Mouse (Mus musculus) gastrocnemius, postnatal 25 days (tissue): ENCODE results near the gene Fam118b. TPM values are rescaled to one million over a fixed set of nuclear protein-coding genes. Genes with fewer than 3 reads are reported as not detected.

Experiments
- DNase-seq: peaks from one replicate; pipeline ENCODE4 v3.0.0; 2022
- long read RNA-seq, 2 experiments: library from polyadenylated mRNA; stranded (forward); transcript quantifications; one replicate each; pipeline ENCODE4 v2.0.0; 2021
- total RNA-seq, 2 experiments: library from RNA; stranded (reverse); gene quantifications; 1 replicate in 1 of 2; 2 replicates in 1 of 2; pipeline ENCODE4 v1.2.3; 2021

The Fam118b gene
- 10 to 100 TPM; 15.9 to 21.7 TPM for total RNA-seq
- long read RNA-seq, experiment 1, partial matches to known transcripts: 1 of 23 reads
- long read RNA-seq, experiment 1, other reads (novel, unspliced or antisense): 21 of 23 reads
- long read RNA-seq, experiment 2, partial matches to known transcripts: 3 of 23 reads
- long read RNA-seq, experiment 2, other reads (novel, unspliced or antisense): 20 of 23 reads

GRCm38 (mm10) chr9:35267146-35267975, at the start of gene Fam118b, which contains the start of gene Rpusd4:
TSS of gene Fam118b (minus strand) at chr9:35267805.
TSS of gene Rpusd4 (plus strand) at chr9:35267865.
- peak; percentile 92 for DNase-seq

GRCm38 (mm10) chr9:35316771-35317211, 49.2 kb upstream of the Fam118b start:
- DNase-seq: peak; percentile 8

GRCm38 (mm10) chr9:35314254-35314653, 46.6 kb upstream of the Fam118b start:
- DNase-seq: no peak

GRCm38 (mm10) chr9:35313601-35314000, 46.0 kb upstream of the Fam118b start:
- no peak for DNase-seq

GRCm38 (mm10) chr9:35312516-35312915, 44.9 kb upstream of the Fam118b start:
- DNase-seq: peak; percentile 74

- DNase-seq: no peak
These were observed 42.8 kb upstream of the Fam118b start for GRCm38 (mm10) chr9:35310377-35310776.

- no peak for DNase-seq
These were observed 39.9 kb upstream of the Fam118b start for GRCm38 (mm10) chr9:35307461-35307860.

- DNase-seq: peak; percentile 27
These were observed 34.6 kb upstream of the Fam118b start for GRCm38 (mm10) chr9:35302172-35302571.

- DNase-seq: no peak
These were observed 30.2 kb upstream of the Fam118b start for GRCm38 (mm10) chr9:35297791-35298190.

- DNase-seq: peak; percentile 29
These were observed 25.9 kb upstream of the Fam118b start for GRCm38 (mm10) chr9:35293465-35293864.

GRCm38 (mm10) chr9:35290916-35291315, 23.3 kb upstream of the Fam118b start:
- DNase-seq: peak; percentile 4

GRCm38 (mm10) chr9:35290417-35290816, 22.8 kb upstream of the Fam118b start:
- DNase-seq: no peak

GRCm38 (mm10) chr9:35289992-35290391, 22.4 kb upstream of the Fam118b start:
- peak; percentile 2 for DNase-seq

- DNase-seq: no peak
These were observed 18.7 kb upstream of the Fam118b start for GRCm38 (mm10) chr9:35286351-35286750.

GRCm38 (mm10) chr9:35284351-35284750, 16.7 kb upstream of the Fam118b start:
- no peak for DNase-seq

- no peak for DNase-seq
These were observed 15.9 kb upstream of the Fam118b start for GRCm38 (mm10) chr9:35283415-35284069.

- no peak for DNase-seq
These were observed 15.2 kb upstream of the Fam118b start for GRCm38 (mm10) chr9:35282851-35283200.

- peak; percentile 19 for DNase-seq
These were observed 14.6 kb upstream of the Fam118b start for GRCm38 (mm10) chr9:35282006-35282850.

GRCm38 (mm10) chr9:35278451-35278850, 10.8 kb upstream of the Fam118b start:
- DNase-seq: no peak

- DNase-seq: no peak
These were observed 10.3 kb upstream of the Fam118b start for GRCm38 (mm10) chr9:35277855-35278365.

- DNase-seq: no peak
These were observed 541 bp upstream of the Fam118b start for GRCm38 (mm10) chr9:35267976-35268715.
